Mouse (Mus musculus): ENCODE measurements around the gene Ska3. TPM values are rescaled to one million over a fixed set of nuclear protein-coding genes. Genes with fewer than 3 reads are reported as not detected.

Ska3 gene
- total and polyA plus RNA-seq, 3 experiments, result 14.7 to 46.3 (median 40.2) TPM

DNA sequence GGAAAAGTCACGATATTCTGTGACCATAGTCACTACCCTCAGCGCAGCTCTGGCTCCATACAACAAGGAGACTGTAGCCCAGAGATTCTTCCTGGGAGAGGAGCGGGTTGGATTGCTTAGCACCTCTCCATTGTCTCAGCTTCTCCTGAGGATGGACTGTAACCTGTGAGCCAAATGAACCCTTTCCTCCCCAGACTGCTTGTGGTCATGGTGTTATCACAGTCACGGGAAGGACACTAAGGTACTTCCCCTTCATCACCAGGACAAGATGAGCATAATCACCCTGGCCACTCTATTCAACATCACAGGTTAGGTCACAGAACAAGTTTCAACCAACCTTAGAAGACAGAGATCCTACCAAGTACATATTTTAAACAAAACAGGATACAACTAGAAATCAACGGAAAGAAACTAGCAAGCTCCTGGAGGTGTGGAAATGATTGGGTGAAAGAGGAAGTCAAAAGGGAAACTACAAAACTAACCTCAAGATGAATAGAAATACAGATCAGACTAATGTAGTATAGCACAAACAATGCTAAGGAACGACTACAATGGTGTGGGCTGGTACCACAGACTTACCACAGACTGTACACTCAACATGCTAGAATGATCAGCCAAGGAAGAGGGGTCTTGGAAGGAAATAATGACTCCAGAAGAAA, 53.7 kb downstream of the Ska3 start:
- peak overlapping the region; percentile 52 for H3K27ac ChIP-seq (ENCODE audit: insufficient read depth, low read depth)
- no peaks in the 10 kb centered on the region for H3K36me3 ChIP-seq (replicated peaks in 1 of 2; ENCODE audit: control insufficient read depth in 1 of 2, insufficient read depth in 1 of 2, low read length in 1 of 2)
- TF ChIP-seq PAX5 (IDR thresholded peaks at IDR 0.05; ENCODE audit: low read length) (no peak), EP300 (IDR thresholded peaks at IDR 0.05; ENCODE audit: low read length) (peak; percentile 86), MAX (IDR thresholded peaks at IDR 0.05; ENCODE audit: low read length) (peak; percentile 47; the same call in 1 of the 2 replicates), IRF4 (IDR thresholded peaks at IDR 0.05; ENCODE audit: low read depth, low read length) (peak; percentile 81), RAD21 (IDR thresholded peaks at IDR 0.05; ENCODE audit: low read depth, low read length) (no peak), NELFE (IDR thresholded peaks at IDR 0.05; ENCODE audit: low read depth, low read length) (no peak), MAZ (IDR thresholded peaks at IDR 0.05; ENCODE audit: low read depth, low read length) (0 out of 2 replicates have a peak, but pooled peaks have one; percentile 40), CTCF (conservative IDR thresholded peaks at IDR 0.05 in 1 of 2, IDR thresholded peaks at IDR 0.05 in 1 of 2; ENCODE audit: low read depth in 2 of 2, low read length in 2 of 2) (no peak), RCOR1 (conservative IDR thresholded peaks at IDR 0.05; ENCODE audit: low read depth, low read length) (no peak; the same call in 1 of the 2 replicates), USF2 (conservative IDR thresholded peaks at IDR 0.05; ENCODE audit: low read depth, low read length) (no peak), MXI1 (IDR thresholded peaks at IDR 0.05; ENCODE audit: low read depth, low read length) (peak; percentile 59), ETS1 (conservative IDR thresholded peaks at IDR 0.05; ENCODE audit: low read depth, low read length) (peak; percentile 32), SMC3 (IDR thresholded peaks at IDR 0.05; ENCODE audit: low read depth, low read length) (no peak), POLR2AphosphoS2 (IDR thresholded peaks at IDR 0.05; ENCODE audit: low read depth, low read length) (no peak), MEF2A (IDR thresholded peaks at IDR 0.05; ENCODE audit: borderline replicate concordance, low read depth, low read length) (peak; percentile 36; the same call in 1 of the 2 replicates), USF1 (IDR thresholded peaks at IDR 0.05; ENCODE audit: low read depth, low read length) (no peak), CHD1 (IDR thresholded peaks at IDR 0.05; ENCODE audit: low read depth, low read length) (no peak), CHD2 (IDR thresholded peaks at IDR 0.05; ENCODE audit: low read length) (no peak; the same call in 1 of the 2 replicates), JUN (IDR thresholded peaks at IDR 0.05; ENCODE audit: insufficient read depth, low read depth, low read length) (0 out of 2 replicates have a peak, but pooled peaks have one; percentile 11), NRF1 (IDR thresholded peaks at IDR 0.05; ENCODE audit: low read depth, low read length) (no peak), JUND (conservative IDR thresholded peaks at IDR 0.05; ENCODE audit: low read depth, low read length) (no peak; the same call in 1 of the 2 replicates), ZC3H11A (IDR thresholded peaks at IDR 0.05; ENCODE audit: low read depth, low read length) (no peak), GABPA (IDR thresholded peaks at IDR 0.05; ENCODE audit: insufficient replicate concordance, low read depth, low read length) (no peak), TCF12 (IDR thresholded peaks at IDR 0.05; ENCODE audit: low read depth, low read length) (0 out of 2 replicates have a peak, but pooled peaks have one; percentile 16), SIN3A (IDR thresholded peaks at IDR 0.05; ENCODE audit: low read length) (0 out of 2 replicates have a peak, but pooled peaks have one; percentile 36), ZMIZ1 (IDR thresholded peaks at IDR 0.05; ENCODE audit: low read depth, low read length) (0 out of 2 replicates have a peak, but pooled peaks have one; percentile 55), ELF1 (IDR thresholded peaks at IDR 0.05; ENCODE audit: low read depth, low read length) (no peak), HCFC1 (IDR thresholded peaks at IDR 0.05; ENCODE audit: low read depth, low read length) (no peak), POLR2A (IDR thresholded peaks at IDR 0.05; ENCODE audit: low read depth, low read length) (peak; percentile 19; the same call in 1 of the 2 replicates), MYC (IDR thresholded peaks at IDR 0.05; ENCODE audit: low read depth, low read length) (no peak), MAFK (IDR thresholded peaks at IDR 0.05; ENCODE audit: insufficient replicate concordance, low read length) (0 out of 2 replicates have a peak, but pooled peaks have one; percentile 27), BHLHE40 (IDR thresholded peaks at IDR 0.05; ENCODE audit: low read depth, low read length) (peak; percentile 88), TBP (conservative IDR thresholded peaks at IDR 0.05; ENCODE audit: low read depth, low read length) (peak; percentile 64; the same call in 1 of the 2 replicates), KAT2A (IDR thresholded peaks at IDR 0.05; ENCODE audit: insufficient replicate concordance, low read length) (no peak)
- H3K4me2 ChIP-seq (ENCODE audit: insufficient read depth, low read depth, poor library complexity, severe bottlenecking), result peak overlapping the region; percentile 68
- dilution Hi-C loops (cut with MboI; ENCODE audit: extremely low pct_ligation_motif_present, extremely low pct_unique_long_range_greater_than_20kb, low sequenced_read_pairs), result no loop called here
- DNase-seq (ENCODE audit: extremely low read depth), result peak; percentile 82
- no peaks in the 10 kb centered on the region for H3K9me3 ChIP-seq (replicated peaks; ENCODE audit: low read length)
- H3K27me3 ChIP-seq (replicated peaks), result no peaks in the 10 kb centered on the region
- H3K79me2 ChIP-seq (replicated peaks; ENCODE audit: control insufficient read depth, extremely low read depth, insufficient read depth, poor library complexity, severe bottlenecking), result no peaks in the 10 kb centered on the region
- peak overlapping the region in 1 of 3 experiments; percentile 7 for H3K4me3 ChIP-seq (replicated peaks in 1 of 3; ENCODE audit: low read depth in 2 of 3, low read length in 2 of 3, poor library complexity in 1 of 3)
- in situ Hi-C loops (cut with MboI; ENCODE audit: low pct_ligation_motif_present, low pct_unique_long_range_greater_than_20kb, low sequenced_read_pairs), result no loop called here
- H3K4me1 ChIP-seq (ENCODE audit: control insufficient read depth in 1 of 2, insufficient read depth in 2 of 2), result peaks cover 13 to 39% of the 10 kb centered on the region in 2 experiments
- H3K9ac ChIP-seq (ENCODE audit: insufficient read depth, low read depth), result 0 out of 2 replicates have a peak overlapping the region, but pooled peaks have one; percentile 5
